Mouse (Mus musculus) liver, postnatal 0 days (tissue): ENCODE measurements around the gene Sync.

Experiments
- CTCF ChIP-seq: sonication (generic); IDR thresholded peaks from 2 replicates; pipeline ENCODE4 v1.5.1; 2016; ENCODE audit warnings: antibody characterized with exemption, low read depth
- EP300 ChIP-seq: IDR thresholded peaks from 2 replicates; pipeline ENCODE4 v1.6.1; 2016; ENCODE audit warnings: antibody characterized with exemption, low read depth, mild to moderate bottlenecking

DNA sequence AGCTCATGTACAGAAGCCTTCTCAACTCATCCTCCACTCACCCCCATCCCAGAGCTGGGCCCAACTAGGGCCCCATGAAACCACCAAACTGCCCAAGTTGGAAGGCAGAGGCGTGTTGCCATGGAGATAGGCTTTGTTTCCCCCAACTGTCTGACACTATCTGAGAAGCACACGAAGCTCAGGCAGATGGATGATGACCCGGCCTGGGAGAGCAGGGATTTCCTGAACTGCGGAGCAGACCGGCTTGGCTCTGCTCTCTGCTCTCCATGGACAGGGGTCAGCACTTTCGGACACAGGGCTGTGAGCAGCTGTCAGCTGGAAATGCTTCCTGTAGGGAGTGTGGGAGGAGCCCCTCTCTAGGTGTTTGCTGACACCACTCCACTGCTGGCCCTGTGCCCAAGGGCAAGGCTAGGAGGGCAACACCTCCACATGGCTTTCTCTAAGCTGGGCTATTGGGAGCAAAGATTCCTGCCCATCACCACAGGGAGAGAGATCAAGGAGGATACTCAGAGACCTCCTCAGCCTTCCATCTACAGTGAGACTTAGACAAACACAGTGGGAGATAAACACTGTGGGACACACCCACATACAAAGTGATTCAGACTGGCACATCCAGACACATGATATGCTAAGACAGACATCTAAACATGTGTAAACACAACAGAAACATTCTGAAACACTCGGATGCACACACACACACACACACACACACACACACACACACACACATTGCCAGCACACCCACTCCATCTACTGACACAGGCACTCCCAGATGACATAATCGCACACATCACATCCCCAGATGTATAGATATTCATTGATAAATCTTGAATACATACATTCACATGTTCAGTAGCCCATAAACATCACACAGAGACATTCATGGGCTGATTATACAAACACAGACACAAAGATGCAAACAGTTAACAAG, 30.7 kb upstream of the Sync start:
- TF ChIP-seq EP300: no peak; the same call in 1 of the 2 replicates
- no peak for TF ChIP-seq CTCF
